Mouse (Mus musculus): ENCODE data around the gene Edrf1.
"Not testable (repeated sequence)": the region's sequence is repeated elsewhere in the genome, so short reads cannot be mapped to it uniquely, and the experiment has no call there.

- not testable (repeated sequence) for TF ChIP-seq GATA1, TAL1 (IDR thresholded peaks at IDR 0.05; ENCODE audit: low read length)
Observed at GRCm38 (mm10) chr7:133685644-133686043, 48.3 kb downstream of the Edrf1 start.
